Mouse (Mus musculus) G1E (cell line): Measurements from ENCODE around the gene Tnr.

ENCODE experiments used
- CTCF ChIP-seq: IDR thresholded peaks from 2 replicates; pipeline ENCODE4 v1.5.1; 2012; ENCODE audit warnings: low read depth, low read length, inconsistent platforms, mixed read lengths
- GATA1 ChIP-seq: IDR thresholded peaks from 2 replicates; pipeline ENCODE4 v1.6.1; 2012; ENCODE audit warnings: borderline replicate concordance, low read length, inconsistent platforms, mixed read lengths
- GATA2 ChIP-seq: IDR thresholded peaks from 2 replicates; pipeline ENCODE4 v1.6.1; 2012; ENCODE audit warnings: low read depth, low read length, inconsistent platforms, borderline replicate concordance
- POLR2AphosphoS5 ChIP-seq: IDR thresholded peaks from 2 replicates; pipeline ENCODE4 v1.6.1; 2012; ENCODE audit warnings: low read depth, low read length, inconsistent platforms; ENCODE audit not compliant: insufficient replicate concordance

GRCm38 (mm10) chr1:159747969-159748368, 224.4 kb downstream of the Tnr start:
- no peak for TF ChIP-seq CTCF
- TF ChIP-seq GATA1, result no peak
- TF ChIP-seq GATA2, result no peak
- no peak for TF ChIP-seq POLR2AphosphoS5
